Mouse (Mus musculus) CH12.LX (cell line): ENCODE data around the gene Plekha7. TPM values are rescaled to one million over a fixed set of nuclear protein-coding genes. Genes with fewer than 3 reads are reported as not detected.

Experiments
- DNase-seq: peaks from one replicate; pipeline ENCODE4 v3.0.0-alpha.2; 2013; ENCODE audit errors: extremely low read depth
- H3K27ac ChIP-seq: 2 replicates; pipeline ENCODE4 v1.5.1; 2012; ENCODE audit warnings: low read depth, mild to moderate bottlenecking, control low read depth, moderate library complexity; ENCODE audit not compliant: insufficient read depth
- H3K27me3 ChIP-seq: replicated peaks from 2 replicates; pipeline ENCODE3; 2012; ENCODE audit warnings: inconsistent platforms
- H3K36me3 ChIP-seq, 2 experiments: replicated peaks in 1 of 2; 2 replicates each; pipeline versions ENCODE3 to v1.6.1; 2012; ENCODE audit warnings: inconsistent platforms in 1 of 2, low read length in 1 of 2, mild to moderate bottlenecking in 1 of 2, mixed read lengths in 1 of 2, moderate library complexity in 1 of 2; ENCODE audit not compliant: control insufficient read depth in 1 of 2, insufficient read depth in 1 of 2
- H3K4me1 ChIP-seq, 2 experiments: 2 replicates each; pipeline ENCODE4 v1.6.1; 2012; ENCODE audit warnings: inconsistent platforms in 1 of 2, moderate library complexity in 1 of 2; ENCODE audit not compliant: insufficient read depth in 2 of 2, control insufficient read depth in 1 of 2
- H3K4me2 ChIP-seq: 2 replicates; pipeline ENCODE4 v1.6.1; 2012; ENCODE audit warnings: low read depth, mild to moderate bottlenecking, control low read depth; ENCODE audit not compliant: poor library complexity, insufficient read depth, severe bottlenecking
- H3K4me3 ChIP-seq, 3 experiments: fragments of 150-350 bp in 1 of 3; sonication (generic) in 1 of 3; replicated peaks in 1 of 3; 2 replicates each; pipeline versions ENCODE3 to v1.5.1; 2011 to 2012; ENCODE audit warnings: low read depth in 2 of 3, low read length in 2 of 3, mild to moderate bottlenecking in 2 of 3, moderate library complexity in 2 of 3, control low read depth in 1 of 3, improper control_type of control experiment in 1 of 3, inconsistent platforms in 1 of 3, mixed read lengths in 1 of 3; ENCODE audit not compliant: poor library complexity in 1 of 3
- H3K79me2 ChIP-seq: replicated peaks from 2 replicates; pipeline ENCODE4 v1.6.1; 2012; ENCODE audit warnings: mild to moderate bottlenecking, moderate library complexity; ENCODE audit not compliant: control insufficient read depth, poor library complexity, insufficient read depth, severe bottlenecking; ENCODE audit errors: extremely low read depth
- H3K9ac ChIP-seq: 2 replicates; pipeline ENCODE4 v1.6.1; 2012; ENCODE audit warnings: low read depth, mild to moderate bottlenecking, control low read depth, moderate library complexity; ENCODE audit not compliant: insufficient read depth
- H3K9me3 ChIP-seq: replicated peaks from 2 replicates; pipeline ENCODE3; 2012; ENCODE audit warnings: low read length, inconsistent platforms, mixed read lengths
- CHD2 ChIP-seq: IDR thresholded peaks from 2 replicates; pipeline ENCODE4 v1.6.1; 2011; ENCODE audit warnings: low read length, improper control_type of control experiment
- E2F4 ChIP-seq: IDR thresholded peaks from 2 replicates; pipeline ENCODE4 v1.6.1; 2011; ENCODE audit warnings: low read depth, low read length, improper control_type of control experiment; ENCODE audit not compliant: insufficient replicate concordance
- ELF1 ChIP-seq: IDR thresholded peaks from 2 replicates; pipeline ENCODE4 v1.6.1; 2014; ENCODE audit warnings: low read depth, mild to moderate bottlenecking, inconsistent platforms, low read length, improper control_type of control experiment
- EP300 ChIP-seq: IDR thresholded peaks from 2 replicates; pipeline ENCODE4 v1.6.1; 2011; ENCODE audit warnings: low read length, improper control_type of control experiment
- ETS1 ChIP-seq: conservative IDR thresholded peaks from 2 replicates; pipeline ENCODE4 v1.6.1; 2012; ENCODE audit warnings: low read depth, mild to moderate bottlenecking, inconsistent platforms, low read length, improper control_type of control experiment, moderate library complexity
- IRF4 ChIP-seq: IDR thresholded peaks from 2 replicates; pipeline ENCODE4 v1.6.1; 2014; ENCODE audit warnings: low read depth, mild to moderate bottlenecking, inconsistent platforms, low read length, improper control_type of control experiment
- MEF2A ChIP-seq: IDR thresholded peaks from 2 replicates; pipeline ENCODE4 v1.6.1; 2014; ENCODE audit warnings: low read depth, mild to moderate bottlenecking, inconsistent platforms, low read length, improper control_type of control experiment, borderline replicate concordance
- MYC ChIP-seq: IDR thresholded peaks from 2 replicates; pipeline ENCODE4 v1.6.1; 2011; ENCODE audit warnings: low read depth, mild to moderate bottlenecking, improper control_type of control experiment, low read length
- NELFE ChIP-seq: IDR thresholded peaks from 2 replicates; pipeline ENCODE4 v1.6.1; 2011; ENCODE audit warnings: low read depth, low read length, improper control_type of control experiment
- NRF1 ChIP-seq: IDR thresholded peaks from 2 replicates; pipeline ENCODE4 v1.6.1; 2014; ENCODE audit warnings: low read depth, mild to moderate bottlenecking, inconsistent platforms, low read length, improper control_type of control experiment, moderate library complexity
- PAX5 ChIP-seq: IDR thresholded peaks from 2 replicates; pipeline ENCODE4 v1.6.1; 2012; ENCODE audit warnings: low read length, inconsistent platforms, mixed read lengths
- SMC3 ChIP-seq: IDR thresholded peaks from 2 replicates; pipeline ENCODE4 v1.6.1; 2011; ENCODE audit warnings: low read depth, low read length, improper control_type of control experiment
- TCF12 ChIP-seq: IDR thresholded peaks from 2 replicates; pipeline ENCODE4 v1.6.1; 2014; ENCODE audit warnings: low read depth, mild to moderate bottlenecking, inconsistent platforms, low read length, improper control_type of control experiment
- UBTF ChIP-seq: IDR thresholded peaks from 2 replicates; pipeline ENCODE4 v1.6.1; 2012; ENCODE audit warnings: low read depth, mild to moderate bottlenecking, inconsistent platforms, low read length, improper control_type of control experiment, moderate library complexity
- USF1 ChIP-seq: IDR thresholded peaks from 2 replicates; pipeline ENCODE4 v1.6.1; 2014; ENCODE audit warnings: low read depth, mild to moderate bottlenecking, inconsistent platforms, low read length, improper control_type of control experiment
- USF2 ChIP-seq: conservative IDR thresholded peaks from 2 replicates; pipeline ENCODE4 v1.6.1; 2011; ENCODE audit warnings: low read depth, low read length, improper control_type of control experiment
- ZKSCAN1 ChIP-seq: IDR thresholded peaks from 2 replicates; pipeline ENCODE4 v1.6.1; 2012; ENCODE audit warnings: low read depth, inconsistent platforms, low read length, improper control_type of control experiment, borderline replicate concordance
- ZMIZ1 ChIP-seq: IDR thresholded peaks from 2 replicates; pipeline ENCODE4 v1.6.1; 2012; ENCODE audit warnings: low read depth, mild to moderate bottlenecking, inconsistent platforms, low read length, improper control_type of control experiment
- ZNF384 ChIP-seq: IDR thresholded peaks from 2 replicates; pipeline ENCODE4 v1.6.1; 2012; ENCODE audit warnings: low read depth, low read length, improper control_type of control experiment, inconsistent platforms
- dilution Hi-C: fragments of 300-500 bp; cut with MboI; formaldehyde crosslinking; loops from 2 replicates; pipeline ENCODE4 v1.14.3; 2020; ENCODE audit warnings: low sequenced_read_pairs; ENCODE audit not compliant: extremely low pct_unique_long_range_greater_than_20kb, extremely low pct_ligation_motif_present
- in situ Hi-C: fragments of 300-500 bp; cut with MboI; formaldehyde crosslinking; loops from 3 replicates; pipeline ENCODE4 v1.14.3; 2019; ENCODE audit warnings: low sequenced_read_pairs, low pct_ligation_motif_present, low pct_unique_long_range_greater_than_20kb, mixed read lengths
- polyA plus RNA-seq: library from polyadenylated mRNA; unstranded; fragments of >175 nt; gene quantifications from 2 replicates; pipeline ENCODE4 v1.2.1, GENCODE M21; 2012; ENCODE audit warnings: low read depth; ENCODE audit not compliant: insufficient read length
- total RNA-seq, 2 experiments: library from RNA; depleted of rRNA; stranded (reverse); fragments of 300-350 nt in 1 of 2; fragments of >200 nt in 1 of 2; gene quantifications; 2 replicates each; pipeline ENCODE4 v1.2.3; 2012 to 2014

Gene Plekha7
- total and polyA plus RNA-seq, 3 experiments, result 0.59 to 1.5 (median 1.0) TPM

DNA sequence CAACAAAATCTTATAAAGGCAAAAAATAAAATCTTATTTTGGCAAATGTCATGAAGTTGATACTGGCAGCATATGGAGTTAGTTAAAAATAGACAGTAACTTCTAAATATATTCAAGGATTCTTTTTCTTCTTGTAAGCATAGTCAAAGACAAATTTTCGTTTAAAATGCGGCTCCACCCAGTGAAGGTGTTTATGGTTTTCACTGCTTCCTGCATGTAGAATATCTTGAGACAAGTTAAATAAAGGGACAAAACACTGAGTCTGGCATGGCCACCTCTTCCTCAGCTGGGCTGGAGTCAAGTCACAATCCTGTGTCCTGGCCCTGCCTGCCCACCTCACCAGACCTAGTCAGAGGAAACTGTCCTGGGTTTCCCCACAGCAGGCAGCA, 184.6 kb downstream of the Plekha7 start:
- Histone ChIP-seq H3K4me3 (no peak overlapping the region), H3K4me1 (peaks cover 3% of the 10 kb centered on the region in 2 experiments; a peak in 1 of 4 replicates), H3K27me3 (no peaks in the 10 kb centered on the region), H3K9ac (no peak overlapping the region), H3K79me2 (no peaks in the 10 kb centered on the region), H3K9me3 (no peaks in the 10 kb centered on the region), H3K4me2 (no peak overlapping the region), H3K27ac (no peak overlapping the region), H3K36me3 (no peaks in the 10 kb centered on the region)
- no peak for TF ChIP-seq MEF2A
- TF ChIP-seq TCF12, result no peak
- no peak for TF ChIP-seq UBTF
- no peak for TF ChIP-seq CHD2
- TF ChIP-seq E2F4, result no peak
- no peak for TF ChIP-seq USF2
- no peak for TF ChIP-seq NRF1
- no peak for TF ChIP-seq ZNF384
- no peak for TF ChIP-seq NELFE
- TF ChIP-seq ETS1, result no peak
- no peak for TF ChIP-seq EP300
- no peak for TF ChIP-seq PAX5
- TF ChIP-seq SMC3, result no peak
- TF ChIP-seq ZKSCAN1, result no peak
- no peak for TF ChIP-seq MYC
- DNase-seq, result no peak
- dilution Hi-C loops (no loop called here), in situ Hi-C loops (no loop called here)

DNA sequence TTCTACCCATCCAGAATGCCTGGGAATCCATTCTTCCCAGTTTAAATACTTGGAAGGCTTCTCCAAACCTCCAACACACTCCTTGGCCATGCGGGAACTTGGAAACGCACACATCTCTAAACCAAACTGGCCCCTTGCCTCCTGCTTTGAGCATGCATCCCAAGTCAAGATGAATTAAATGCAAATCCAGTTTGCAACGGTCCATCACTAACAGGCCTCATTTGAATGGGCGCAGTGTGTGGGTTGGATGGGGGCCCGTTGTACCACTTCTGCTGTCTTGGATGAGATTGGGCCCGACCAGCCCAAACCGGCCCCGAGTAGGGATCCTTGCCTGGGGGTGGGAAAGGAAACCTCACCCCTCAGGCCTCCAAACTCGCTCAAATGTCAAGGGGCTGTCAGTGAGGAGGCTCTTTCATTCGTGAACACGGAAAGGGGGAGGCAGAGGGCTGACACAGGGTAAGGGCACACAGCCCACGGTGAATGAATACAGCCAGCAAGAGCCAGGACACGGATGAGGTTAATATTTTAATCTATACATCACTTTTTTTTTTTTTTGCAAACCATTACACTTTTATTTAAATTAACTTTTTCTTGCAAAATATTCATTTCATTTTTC, 185.1 kb downstream of the Plekha7 start:
- Histone ChIP-seq H3K4me2 (no peak overlapping the region), H3K9ac (no peak overlapping the region), H3K4me3 (no peak overlapping the region), H3K4me1 (no peaks in the 10 kb centered on the region), H3K79me2 (no peaks in the 10 kb centered on the region), H3K9me3 (no peaks in the 10 kb centered on the region), H3K36me3 (no peaks in the 10 kb centered on the region), H3K27me3 (no peaks in the 10 kb centered on the region), H3K27ac (no peak overlapping the region)
- TF ChIP-seq USF1 (no peak), ZMIZ1 (no peak), ETS1 (no peak), IRF4 (no peak), USF2 (no peak), ELF1 (no peak)
- in situ Hi-C loops (no loop called here), dilution Hi-C loops (no loop called here)
- DNase-seq, result no peak
